Mouse (Mus musculus) left cerebral cortex, postnatal 10 days (tissue): ENCODE results near the gene Rtkn2. TPM values are rescaled to one million over a fixed set of nuclear protein-coding genes. Genes with fewer than 3 reads are reported as not detected.

ENCODE experiments used
- DNase-seq, 2 experiments: peaks; one replicate each; pipeline ENCODE4 v3.0.0; 2021 to 2022; ENCODE audit warnings: low spot score in 2 of 2, mixed read lengths in 1 of 2; ENCODE audit errors: extremely low spot score in 1 of 2
- intact Hi-C: fragments of 180-260 bp; cut with DNase I; formaldehyde crosslinking; loops from one replicate; pipeline ENCODE4 v1.15.1; 2025
- total RNA-seq, 2 experiments: library from RNA; stranded (reverse); gene quantifications; 2 replicates each; pipeline ENCODE4 v1.2.3; 2021

The Rtkn2 gene
- total RNA-seq, 2 experiments from 2014 or later, result 5.4 to 5.7 TPM

DNA sequence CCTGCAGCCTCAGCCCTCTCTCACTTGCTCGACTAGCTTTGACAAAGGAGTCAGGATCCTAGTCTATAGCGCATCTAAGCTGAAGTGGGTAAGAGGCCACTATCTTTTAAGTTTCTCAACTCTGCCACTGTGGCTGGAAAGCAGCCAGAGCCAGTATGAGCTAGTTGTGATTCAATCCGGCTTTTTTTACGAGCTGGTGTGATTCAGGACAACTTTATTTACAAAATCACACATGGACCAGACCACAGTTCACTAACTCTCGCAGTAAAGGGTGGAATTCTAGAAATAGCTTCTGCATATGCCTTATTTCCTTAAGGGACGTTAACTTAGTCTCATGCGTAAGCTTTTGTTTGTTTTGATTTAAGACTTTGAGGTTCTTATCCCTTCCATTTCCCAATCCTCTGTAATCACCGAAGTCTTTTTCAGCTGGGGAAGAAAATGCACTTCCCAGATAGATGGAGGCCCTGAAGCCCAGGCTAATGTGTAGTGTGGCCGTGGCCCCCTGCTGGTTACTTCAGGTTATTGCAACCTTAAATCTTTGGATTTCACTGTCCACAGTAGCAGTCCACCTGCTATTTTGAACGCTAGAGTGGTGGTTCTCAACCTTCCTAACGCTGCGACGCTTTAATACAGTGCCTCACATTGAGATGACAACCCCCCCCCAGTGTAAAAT lies 5.0 kb downstream of the Rtkn2 start:
- peak; percentile 53 to 63 for DNase-seq
- intact Hi-C loops, result loop anchor here (5.0 to 10.0 kb wide), 3 partner anchors 92 to 440 kb away; partner anchors contain the start of gene Ado

DNA sequence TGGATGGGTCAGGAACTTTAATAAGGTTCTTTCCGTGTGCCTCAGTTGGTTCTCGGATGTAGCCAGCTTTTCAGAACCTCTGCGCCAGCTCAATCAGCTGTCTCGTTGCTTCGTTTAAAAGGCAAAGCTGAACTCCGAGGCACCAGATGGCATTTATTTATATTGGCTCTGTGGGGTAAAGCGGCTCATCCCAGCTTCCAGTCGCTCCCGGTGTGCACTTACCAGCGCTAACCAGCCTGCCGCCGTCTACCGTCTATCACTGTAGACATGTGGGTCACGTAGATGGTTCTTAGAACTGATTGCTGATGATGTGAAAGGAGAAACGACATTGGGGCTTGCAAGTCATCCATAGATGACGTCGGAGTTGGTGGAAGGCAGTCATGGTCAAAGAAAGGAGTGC lies 5.7 kb downstream of the Rtkn2 start:
- DNase-seq, result no peak
- intact Hi-C loops, result loop anchor here (10.0 kb wide), 1 partner anchor 440 kb away; the partner anchor contains the start of gene Ado

DNA sequence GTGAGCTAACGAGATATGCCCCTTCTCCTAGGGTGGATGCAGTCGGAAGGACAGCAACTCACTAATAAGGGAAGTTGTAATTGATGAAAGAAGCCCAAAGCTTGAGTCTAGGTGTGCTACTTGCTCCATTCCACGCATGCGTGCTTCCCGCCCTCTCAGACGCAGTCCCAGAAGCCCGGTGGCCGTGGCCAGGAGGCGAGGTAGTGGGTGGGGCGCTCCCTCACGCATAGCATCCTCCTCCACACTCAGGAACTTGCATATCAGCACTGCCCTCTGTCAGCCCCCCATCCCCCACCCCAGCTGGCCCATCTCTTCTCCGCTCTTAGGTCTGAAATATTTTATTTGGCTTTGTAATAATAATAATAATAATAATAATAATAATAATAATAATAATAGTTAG lies 16.0 kb downstream of the Rtkn2 start:
- DNase-seq, result peak in 1 of 2 experiments; percentile 42
- intact Hi-C loops, result loop anchor here (5.0 to 10.0 kb wide), 2 partner anchors 287 to 681 kb away; no protein-coding TSS in a partner anchor

DNA sequence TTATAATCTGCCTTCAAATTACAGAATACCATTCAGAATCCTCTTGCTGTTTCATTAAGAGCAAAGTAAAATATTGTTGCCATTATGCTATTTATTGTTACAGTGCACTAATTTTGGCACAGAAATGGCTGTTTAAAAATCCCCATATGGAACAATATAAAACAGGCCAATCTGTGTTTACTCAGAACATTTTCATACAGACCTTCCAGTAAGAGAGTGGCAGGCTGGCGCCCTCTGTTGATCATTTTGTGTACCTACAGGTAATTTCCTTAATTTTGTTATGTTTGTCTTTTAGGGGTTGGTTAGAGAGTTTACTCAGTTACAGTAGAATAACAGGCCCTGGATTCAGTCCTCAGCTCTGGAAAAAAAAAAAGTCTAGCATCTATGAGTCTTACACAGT lies 16.8 kb downstream of the Rtkn2 start:
- peak in 1 of 2 experiments; percentile 60 for DNase-seq
- intact Hi-C loops, result loop anchor here (2.0 to 10.0 kb wide), 3 partner anchors 133 to 681 kb away; no protein-coding TSS in a partner anchor

DNA sequence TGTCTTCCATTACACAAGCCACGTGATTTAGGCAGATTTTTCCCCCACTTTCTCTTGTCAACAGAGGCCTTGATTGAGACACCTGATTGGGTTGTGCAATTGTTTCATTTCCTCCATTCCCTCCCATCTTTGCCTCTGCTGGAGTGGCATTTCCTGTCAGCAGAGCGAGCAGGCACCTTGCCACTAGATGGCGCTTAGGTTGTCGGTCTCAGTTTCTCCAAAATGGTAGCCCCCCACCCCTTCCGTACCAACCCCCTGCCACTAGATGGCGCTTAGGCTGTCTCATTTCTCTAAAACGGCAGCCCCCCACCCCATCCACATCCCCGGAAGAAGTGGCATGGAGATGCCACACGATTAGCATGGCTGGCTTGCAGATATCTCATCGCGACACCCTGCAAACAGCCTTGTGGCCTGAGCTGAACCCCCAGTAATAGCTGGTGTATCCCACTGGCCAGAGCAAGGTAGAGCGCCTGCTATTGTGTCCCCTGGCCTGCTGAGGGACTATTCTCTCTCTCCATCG lies 18.8 kb downstream of the Rtkn2 start:
- peak; percentile 41 to 82 for DNase-seq
- intact Hi-C loops, result loop anchor here (2.0 to 10.0 kb wide), 3 partner anchors 149 to 683 kb away; no protein-coding TSS in a partner anchor

- DNase-seq, result no peak
- intact Hi-C loops, result loop anchor here (2.0 to 10.0 kb wide), 3 partner anchors 148 to 684 kb away; no protein-coding TSS in a partner anchor
Observed at GRCm38 (mm10) chr10:67999170-67999569, 19.8 kb downstream of the Rtkn2 start.

- DNase-seq, result no peak
- intact Hi-C loops, result no loop called here
Observed at GRCm38 (mm10) chr10:68001456-68001855, 22.1 kb downstream of the Rtkn2 start.

GRCm38 (mm10) chr10:68003651-68004422 lies 24.5 kb downstream of the Rtkn2 start:
- intact Hi-C loops, result no loop called here
- DNase-seq, result no peak

- intact Hi-C loops, result no loop called here
- no peak for DNase-seq
Observed at GRCm38 (mm10) chr10:68005404-68005803, 26.0 kb downstream of the Rtkn2 start.

DNA sequence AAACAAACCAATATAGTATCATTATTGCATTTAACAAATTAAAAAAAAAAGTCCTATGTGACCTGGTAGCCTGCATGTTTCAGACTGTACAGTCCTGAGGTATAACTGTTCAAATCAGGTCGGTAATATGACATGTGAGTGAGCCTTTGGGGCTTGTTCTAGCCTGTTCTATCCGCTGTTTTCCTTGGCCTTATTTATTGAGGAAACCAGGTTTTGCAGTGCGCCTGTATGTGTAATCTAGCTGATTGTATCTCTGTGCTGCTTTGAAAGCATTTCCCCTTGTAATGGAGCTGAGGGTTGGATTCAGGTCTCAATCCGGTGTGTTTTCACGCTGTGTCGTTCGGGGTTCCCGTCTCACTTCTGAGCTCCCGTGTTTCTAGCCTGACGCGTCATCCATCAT lies 27.1 kb downstream of the Rtkn2 start:
- intact Hi-C loops, result no loop called here

GRCm38 (mm10) chr10:68007103-68007502 lies 27.7 kb downstream of the Rtkn2 start:
- intact Hi-C loops, result no loop called here
- DNase-seq, result no peak

More for the DNA sequence above, 27.1 kb downstream of the Rtkn2 start:
- no peak for DNase-seq

DNA sequence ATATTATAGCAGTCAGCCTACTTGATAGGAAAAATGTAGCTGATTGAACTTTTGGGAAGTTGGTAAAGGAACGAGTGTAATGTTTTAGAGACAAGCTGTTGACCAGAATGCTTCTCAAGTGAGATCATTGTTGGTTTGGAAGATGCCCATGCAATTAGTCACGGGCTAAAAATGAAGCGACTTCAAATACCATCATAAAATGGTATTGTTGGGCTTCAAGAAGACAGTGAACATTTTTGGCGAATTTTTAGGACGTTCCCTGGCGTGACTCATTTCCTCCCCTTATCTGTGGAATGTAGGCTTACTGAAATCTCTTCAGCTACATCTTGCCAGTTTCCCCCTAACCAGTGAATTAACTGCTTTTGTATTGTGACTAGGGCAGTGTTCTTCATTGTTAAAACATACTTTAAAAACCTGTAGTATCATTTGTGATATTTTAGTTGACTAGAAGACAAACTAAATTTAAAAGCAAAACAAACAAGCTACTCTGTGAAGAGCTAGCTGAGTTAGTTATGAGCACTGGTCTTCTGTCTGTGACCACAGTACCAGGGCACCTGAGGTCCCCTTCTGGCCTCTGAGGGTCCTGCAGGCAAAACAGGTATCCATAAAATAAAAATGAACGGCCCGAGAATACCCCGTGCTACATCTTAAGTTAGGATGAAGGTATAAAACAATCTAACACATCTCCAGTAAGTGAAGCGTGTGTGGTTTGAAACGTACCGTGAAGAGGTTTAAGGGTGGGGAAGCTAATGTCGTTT lies 29.0 kb downstream of the Rtkn2 start:
- intact Hi-C loops, result no loop called here

DNA sequence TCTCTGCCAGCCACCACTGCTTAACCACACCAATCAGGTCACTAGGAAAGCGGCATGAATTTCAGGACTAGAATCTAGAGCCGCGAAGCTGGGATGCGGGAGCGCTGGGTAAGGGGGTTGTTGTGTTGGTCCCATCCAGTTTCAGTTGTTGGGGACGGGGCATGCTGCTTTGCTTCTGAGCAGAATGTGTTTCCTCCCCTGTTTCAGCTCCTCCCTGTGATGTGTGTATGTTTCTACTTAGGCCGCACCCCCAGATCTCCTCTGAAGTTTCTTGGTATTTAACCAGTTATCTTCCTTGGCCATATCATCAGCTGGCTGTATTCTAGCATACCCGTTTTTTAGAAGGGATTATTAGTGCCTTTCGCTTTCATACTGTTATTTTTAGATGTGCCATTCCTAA lies 29.9 kb downstream of the Rtkn2 start:
- intact Hi-C loops, result no loop called here
- DNase-seq, result no peak

More for the DNA sequence above, 29.0 kb downstream of the Rtkn2 start:
- no peak for DNase-seq

DNA sequence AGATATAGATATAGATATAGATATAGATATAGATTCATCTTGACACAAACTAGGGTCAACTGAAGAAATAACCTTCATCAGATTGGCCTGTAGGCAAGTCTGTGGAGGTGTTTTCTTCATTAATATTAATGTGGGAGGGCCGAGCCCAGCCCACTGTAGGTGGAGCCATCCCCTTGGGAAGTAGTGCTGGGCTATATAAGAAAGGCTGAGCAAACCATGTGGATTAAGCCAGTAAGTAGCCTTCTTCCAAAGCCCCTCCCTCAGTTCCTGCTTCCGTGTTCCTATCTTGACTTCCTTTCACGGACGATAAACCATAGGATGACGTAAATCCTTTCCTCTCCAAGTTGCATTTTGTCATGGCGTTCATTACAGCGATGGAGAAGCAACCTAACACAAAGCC lies 30.5 kb downstream of the Rtkn2 start:
- no peak for DNase-seq
- intact Hi-C loops, result no loop called here

DNA sequence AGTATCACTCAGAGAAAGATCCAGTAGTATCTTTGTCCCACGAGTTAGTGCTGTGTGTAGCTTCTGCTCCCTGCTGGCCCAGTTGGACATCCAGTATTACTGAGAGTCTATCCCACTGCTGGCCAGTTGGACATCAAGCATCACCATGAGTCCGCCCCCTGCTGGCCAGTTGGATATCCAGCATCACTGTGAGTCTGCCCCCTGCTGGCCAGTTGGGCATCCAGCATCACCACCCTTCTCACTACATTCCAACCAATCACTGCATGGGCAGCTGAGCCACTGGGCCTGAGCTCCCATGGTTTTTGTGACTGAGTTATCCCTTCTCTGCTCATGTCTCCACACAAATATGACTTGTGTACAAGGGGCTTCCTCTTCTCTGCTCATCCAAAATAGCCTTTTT lies 33.8 kb downstream of the Rtkn2 start:
- DNase-seq, result no peak
- intact Hi-C loops, result no loop called here

- intact Hi-C loops, result no loop called here
- DNase-seq, result no peak
Observed at GRCm38 (mm10) chr10:68020755-68021154, 41.4 kb downstream of the Rtkn2 start.

DNA sequence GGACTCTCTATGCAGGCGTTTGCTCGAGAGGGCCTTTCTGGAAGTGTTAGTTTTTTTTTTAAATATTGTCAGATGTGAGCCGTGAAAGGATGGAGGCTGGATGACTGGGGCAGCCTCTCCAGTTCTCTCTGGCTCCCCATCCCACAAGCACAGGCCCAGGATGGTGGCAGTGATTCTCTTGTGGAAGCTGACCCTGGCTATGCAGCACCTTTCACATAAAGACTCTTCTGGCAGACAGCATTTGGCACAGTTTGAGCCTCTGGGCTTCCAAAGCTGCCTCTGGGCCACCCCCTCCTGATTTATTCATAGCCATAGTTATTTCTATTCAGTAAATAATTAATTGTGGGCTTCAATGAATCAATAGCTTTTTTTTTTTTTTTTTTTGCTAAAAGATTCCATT lies 46.3 kb downstream of the Rtkn2 start:
- intact Hi-C loops, result no loop called here
- no peak for DNase-seq

DNA sequence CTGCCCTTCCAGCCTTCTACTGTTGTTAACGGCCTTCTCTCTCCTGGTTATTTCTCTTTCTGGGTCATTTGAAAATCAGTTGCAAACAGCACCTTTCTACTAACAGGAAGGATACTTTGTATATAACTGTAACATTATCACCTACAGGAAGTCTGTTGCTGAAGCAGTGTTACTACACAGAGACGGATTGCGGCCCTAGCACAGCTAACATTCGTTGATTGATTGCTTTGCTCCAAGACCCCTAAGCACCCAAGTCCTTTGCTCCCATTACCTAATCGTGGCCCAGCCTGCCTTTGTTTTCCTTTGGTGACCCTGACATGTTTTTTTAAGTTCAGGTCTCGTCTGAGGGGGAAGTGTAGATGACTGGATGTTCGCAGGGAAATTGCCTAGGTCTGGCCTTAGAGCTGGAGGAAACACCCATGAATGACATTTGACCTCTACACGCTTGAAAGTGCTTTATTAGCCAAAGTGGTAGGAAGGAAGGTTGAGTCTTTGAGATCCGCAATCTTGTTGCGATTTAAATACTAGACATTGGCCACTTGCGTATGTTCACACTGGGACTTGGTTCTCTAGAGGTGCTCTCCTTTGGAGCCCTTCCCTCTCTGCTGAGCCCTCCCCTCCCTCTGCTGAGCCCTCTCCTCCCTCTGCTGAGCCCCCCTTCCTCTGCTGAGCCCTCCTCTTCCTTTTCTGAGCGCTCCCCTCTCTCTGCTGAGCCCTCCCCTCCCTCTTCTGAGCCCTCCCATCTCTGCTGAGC lies 49.1 kb downstream of the Rtkn2 start:
- intact Hi-C loops, result no loop called here
- no peak for DNase-seq
